Mouse (Mus musculus) heart, embryonic 13.5 days (tissue): ENCODE results near the gene Zxdc. TPM values are rescaled to one million over a fixed set of nuclear protein-coding genes. Genes with fewer than 3 reads are reported as not detected.

Experiments used
- ATAC-seq: fragments of 200-750 bp; cut with Nextera tagmentation; 2 replicates; pipeline ENCODE4 v1.8.0; 2017; ENCODE audit warnings: moderate TSS enrichment; ENCODE audit not compliant: insufficient number of reproducible peaks, low FRiP score, low TSS enrichment; ENCODE audit errors: extremely low read depth
- H3K27ac ChIP-seq: fragments of 300-500 bp; sonication (generic); replicated peaks from 2 replicates; pipeline ENCODE4 v1.5.1; 2015; ENCODE audit warnings: moderate library complexity, mild to moderate bottlenecking, inconsistent platforms
- H3K27me3 ChIP-seq: fragments of 300-500 bp; sonication (generic); replicated peaks from 2 replicates; pipeline ENCODE4 v1.6.1; 2015; ENCODE audit warnings: mild to moderate bottlenecking, inconsistent platforms
- H3K36me3 ChIP-seq: fragments of 300-500 bp; sonication (generic); 2 replicates; pipeline ENCODE4 v1.6.1; 2015; ENCODE audit warnings: mild to moderate bottlenecking, inconsistent platforms
- H3K4me1 ChIP-seq: fragments of 300-500 bp; sonication (generic); 2 replicates; pipeline ENCODE4 v1.6.1; 2015; ENCODE audit warnings: inconsistent platforms
- H3K4me2 ChIP-seq: fragments of 300-500 bp; sonication (generic); 2 replicates; pipeline ENCODE4 v1.6.1; 2015; ENCODE audit warnings: inconsistent platforms, mild to moderate bottlenecking, moderate library complexity
- H3K4me3 ChIP-seq: fragments of 300-500 bp; sonication (generic); 2 replicates; pipeline ENCODE4 v1.5.1; 2015; ENCODE audit warnings: moderate library complexity, mild to moderate bottlenecking, inconsistent platforms
- H3K9ac ChIP-seq: fragments of 300-500 bp; sonication (generic); 2 replicates; pipeline ENCODE4 v1.6.1; 2015; ENCODE audit warnings: inconsistent platforms, mild to moderate bottlenecking, moderate library complexity
- H3K9me3 ChIP-seq: fragments of 300-500 bp; sonication (generic); 2 replicates; pipeline ENCODE4 v1.6.1; 2016; ENCODE audit warnings: inconsistent platforms
- WGBS: fragments of 180-500 bp; shearing (Covaris S2); methylation state at CpG from one replicate; pipeline ENCODE4 v1.1.7; 2015; ENCODE audit warnings: mixed read lengths; 5-methylcytosine and 5-hydroxymethylcytosine counted together
- polyA plus RNA-seq: library from polyadenylated mRNA; unstranded; fragments of >200 nt; fragmentation: Nextera tagmentation; extraction: Ambion mirVana; gene quantifications from 2 replicates; pipeline ENCODE4 v1.2.1, GENCODE M21; 2015

Gene Zxdc
- polyA plus RNA-seq, 1 experiment from 2014 or later: 5.5 TPM

- no peak for ATAC-seq
- peaks cover 10% of the 10 kb centered on the region for H3K4me1 ChIP-seq
Measured at GRCm38 (mm10) chr6:90429911-90430310, 60.6 kb downstream of the Zxdc start.

GRCm38 (mm10) chr6:90431487-90431886, 62.2 kb downstream of the Zxdc start:
- peaks cover 10% of the 10 kb centered on the region for H3K4me1 ChIP-seq
- no peak overlapping the region for H3K27ac ChIP-seq
- H3K9ac ChIP-seq: no peak overlapping the region
- H3K9me3 ChIP-seq: no peaks in the 10 kb centered on the region
- ATAC-seq: no peak
- no peak overlapping the region for H3K4me3 ChIP-seq
- WGBS: 61% methylated on average over 2 of the region's 2 CpGs
- no peaks in the 10 kb centered on the region for H3K36me3 ChIP-seq
- H3K27me3 ChIP-seq: peaks cover 32% of the 10 kb centered on the region
- H3K4me2 ChIP-seq: no peak overlapping the region

More at GRCm38 (mm10) chr6:90429911-90430310, 60.6 kb downstream of the Zxdc start:
- Histone ChIP-seq H3K4me2 (no peak overlapping the region), H3K27ac (no peak overlapping the region), H3K27me3 (peaks cover 32% of the 10 kb centered on the region), H3K4me3 (no peak overlapping the region), H3K9ac (no peak overlapping the region), H3K36me3 (no peaks in the 10 kb centered on the region), H3K9me3 (no peaks in the 10 kb centered on the region)
- WGBS: 70% methylated on average over 14 of the region's 14 CpGs

GRCm38 (mm10) chr6:90434687-90435086, 65.4 kb downstream of the Zxdc start:
- WGBS: 67% methylated on average over 3 of the region's 3 CpGs
- H3K9me3 ChIP-seq: no peaks in the 10 kb centered on the region
- H3K4me1 ChIP-seq: no peaks in the 10 kb centered on the region
- no peaks in the 10 kb centered on the region for H3K36me3 ChIP-seq
- no peak overlapping the region for H3K27ac ChIP-seq
- H3K4me3 ChIP-seq: no peak overlapping the region
- 0 out of 2 replicates have a peak, but pooled peaks cover 10% of the 10 kb centered on the region for H3K27me3 ChIP-seq
- H3K4me2 ChIP-seq: no peak overlapping the region
- H3K9ac ChIP-seq: no peak overlapping the region
- no peak for ATAC-seq

GRCm38 (mm10) chr6:90435195-90435618, 65.9 kb downstream of the Zxdc start:
- Histone ChIP-seq H3K9me3 (no peaks in the 10 kb centered on the region), H3K4me1 (no peaks in the 10 kb centered on the region), H3K27ac (no peak overlapping the region), H3K27me3 (0 out of 2 replicates have a peak, but pooled peaks cover 8% of the 10 kb centered on the region), H3K4me2 (no peak overlapping the region), H3K36me3 (no peaks in the 10 kb centered on the region), H3K4me3 (no peak overlapping the region), H3K9ac (no peak overlapping the region)
- ATAC-seq: no peak
- WGBS: 17% methylated on average over 11 of the region's 11 CpGs

- no peak overlapping the region for H3K27ac ChIP-seq
- no peak for ATAC-seq
- H3K36me3 ChIP-seq: no peaks in the 10 kb centered on the region
- no peak overlapping the region for H3K9ac ChIP-seq
- no peak overlapping the region for H3K4me2 ChIP-seq
- no peak overlapping the region for H3K4me3 ChIP-seq
- 0 out of 2 replicates have a peak, but pooled peaks cover 8% of the 10 kb centered on the region for H3K27me3 ChIP-seq
- WGBS: 74% methylated on average over 10 of the region's 10 CpGs
- H3K4me1 ChIP-seq: no peaks in the 10 kb centered on the region
- H3K9me3 ChIP-seq: no peaks in the 10 kb centered on the region
Measured at GRCm38 (mm10) chr6:90436192-90436907, 67.1 kb downstream of the Zxdc start.

GRCm38 (mm10) chr6:90437041-90437440, 67.7 kb downstream of the Zxdc start:
- no peaks in the 10 kb centered on the region for H3K4me1 ChIP-seq
- WGBS: 78% methylated on average over 3 of the region's 3 CpGs
- no peak overlapping the region for H3K27ac ChIP-seq
- 0 out of 2 replicates have a peak, but pooled peaks cover 8% of the 10 kb centered on the region for H3K27me3 ChIP-seq
- ATAC-seq: no peak
- no peaks in the 10 kb centered on the region for H3K36me3 ChIP-seq
- H3K4me3 ChIP-seq: no peak overlapping the region
- H3K9me3 ChIP-seq: no peaks in the 10 kb centered on the region
- no peak overlapping the region for H3K9ac ChIP-seq
- H3K4me2 ChIP-seq: no peak overlapping the region

- H3K27ac ChIP-seq: no peak overlapping the region
- no peak overlapping the region for H3K9ac ChIP-seq
- H3K27me3 ChIP-seq: peaks cover 11% of the 10 kb centered on the region; the same call in 1 of the 2 replicates
- H3K4me2 ChIP-seq: no peak overlapping the region
- no peaks in the 10 kb centered on the region for H3K36me3 ChIP-seq
- ATAC-seq: no peak
- 52% methylated on average over 4 of the region's 4 CpGs for WGBS
- no peaks in the 10 kb centered on the region for H3K9me3 ChIP-seq
- H3K4me1 ChIP-seq: 0 out of 2 replicates have a peak, but pooled peaks cover 7% of the 10 kb centered on the region
- H3K4me3 ChIP-seq: no peak overlapping the region
Measured at GRCm38 (mm10) chr6:90446883-90447282, 77.6 kb downstream of the Zxdc start.

GRCm38 (mm10) chr6:90450179-90450578, 80.9 kb downstream of the Zxdc start:
- H3K4me3 ChIP-seq: no peak overlapping the region
- 15% methylated on average over 7 of the region's 7 CpGs for WGBS
- H3K27ac ChIP-seq: no peak overlapping the region
- peaks cover 11% of the 10 kb centered on the region; the same call in 1 of the 2 replicates for H3K27me3 ChIP-seq
- ATAC-seq: no peak
- H3K9me3 ChIP-seq: no peaks in the 10 kb centered on the region
- no peaks in the 10 kb centered on the region for H3K36me3 ChIP-seq
- no peak overlapping the region for H3K9ac ChIP-seq
- H3K4me2 ChIP-seq: no peak overlapping the region
- 0 out of 2 replicates have a peak, but pooled peaks cover 7% of the 10 kb centered on the region for H3K4me1 ChIP-seq

GRCm38 (mm10) chr6:90450697-90451096, 81.4 kb downstream of the Zxdc start:
- H3K4me1 ChIP-seq: 0 out of 2 replicates have a peak, but pooled peaks cover 7% of the 10 kb centered on the region

GRCm38 (mm10) chr6:90451512-90451911, 82.2 kb downstream of the Zxdc start:
- Histone ChIP-seq H3K27ac (no peak overlapping the region), H3K36me3 (no peaks in the 10 kb centered on the region), H3K4me1 (0 out of 2 replicates have a peak, but pooled peaks cover 7% of the 10 kb centered on the region), H3K4me3 (no peak overlapping the region), H3K9ac (no peak overlapping the region), H3K4me2 (no peak overlapping the region), H3K27me3 (peaks cover 11% of the 10 kb centered on the region; the same call in 1 of the 2 replicates), H3K9me3 (no peaks in the 10 kb centered on the region)
- 84% methylated on average over 5 of the region's 5 CpGs for WGBS
- ATAC-seq: no peak

More at GRCm38 (mm10) chr6:90450697-90451096, 81.4 kb downstream of the Zxdc start:
- no peak for ATAC-seq
- no peak overlapping the region for H3K9ac ChIP-seq
- WGBS: 68% methylated on average over 5 of the region's 5 CpGs
- no peak overlapping the region for H3K4me3 ChIP-seq
- no peak overlapping the region for H3K27ac ChIP-seq
- no peak overlapping the region for H3K4me2 ChIP-seq
- peaks cover 11% of the 10 kb centered on the region; the same call in 1 of the 2 replicates for H3K27me3 ChIP-seq
- H3K36me3 ChIP-seq: no peaks in the 10 kb centered on the region
- no peaks in the 10 kb centered on the region for H3K9me3 ChIP-seq

- Histone ChIP-seq H3K4me1 (0 out of 2 replicates have a peak, but pooled peaks cover 3% of the 10 kb centered on the region), H3K9ac (no peak overlapping the region), H3K27me3 (peaks cover 11% of the 10 kb centered on the region; the same call in 1 of the 2 replicates), H3K4me2 (no peak overlapping the region), H3K4me3 (no peak overlapping the region), H3K9me3 (no peaks in the 10 kb centered on the region), H3K27ac (no peak overlapping the region), H3K36me3 (no peaks in the 10 kb centered on the region)
- ATAC-seq: no peak
Measured at GRCm38 (mm10) chr6:90452603-90453002, 83.3 kb downstream of the Zxdc start.
